Mouse (Mus musculus): ENCODE data around the gene Cdc40. TPM values are rescaled to one million over a fixed set of nuclear protein-coding genes. Genes with fewer than 3 reads are reported as not detected.
A peak's percentile ranks its signal among the peaks of the same experiment; 100 is the strongest.
"Not testable (repeated sequence)": the region's sequence is repeated elsewhere in the genome, so short reads cannot be mapped to it uniquely, and the experiment has no call there.

Cdc40 gene
- total RNA-seq, 1 experiment from 2014 or later = 33.9 TPM

- DNase-seq = no peak
Measured at GRCm38 (mm10) chr10:40868081-40868480, 15.0 kb downstream of the Cdc40 start.

GRCm38 (mm10) chr10:40857599-40857998 is 25.5 kb downstream of the Cdc40 start:
- DNase-seq = peak; percentile 28

- DNase-seq = no peak
Measured at GRCm38 (mm10) chr10:40856703-40857102, 26.4 kb downstream of the Cdc40 start.

- DNase-seq = no peak
Measured at GRCm38 (mm10) chr10:40855616-40856015, 27.5 kb downstream of the Cdc40 start.

GRCm38 (mm10) chr10:40851138-40851537 is 32.0 kb downstream of the Cdc40 start:
- no peak for DNase-seq

GRCm38 (mm10) chr10:40850644-40851043 is 32.5 kb downstream of the Cdc40 start:
- DNase-seq = no peak

GRCm38 (mm10) chr10:40847176-40847874 is 35.8 kb downstream of the Cdc40 start:
- no peak for DNase-seq

- peak; percentile 22 for DNase-seq
Measured at GRCm38 (mm10) chr10:40845626-40846025, 37.5 kb downstream of the Cdc40 start.

GRCm38 (mm10) chr10:40844546-40844945 is 38.6 kb downstream of the Cdc40 start:
- DNase-seq = no peak

GRCm38 (mm10) chr10:40843841-40844240 is 39.3 kb downstream of the Cdc40 start:
- DNase-seq = no peak

GRCm38 (mm10) chr10:40840086-40840485 is 43.0 kb downstream of the Cdc40 start:
- DNase-seq = peak; percentile 12

- no peak for DNase-seq
Measured at GRCm38 (mm10) chr10:40831267-40831666, 51.8 kb downstream of the Cdc40 start.

- no peak for DNase-seq
Measured at GRCm38 (mm10) chr10:40830312-40830711, 52.8 kb downstream of the Cdc40 start.

GRCm38 (mm10) chr10:40827706-40828105 is 55.4 kb downstream of the Cdc40 start:
- DNase-seq = no peak

GRCm38 (mm10) chr10:40825952-40826351 is 57.2 kb downstream of the Cdc40 start:
- no peak for DNase-seq

- no peak for DNase-seq
Measured at GRCm38 (mm10) chr10:40816471-40816870, 66.6 kb downstream of the Cdc40 start.

- DNase-seq = no peak
Measured at GRCm38 (mm10) chr10:40813627-40814026, 69.5 kb downstream of the Cdc40 start.

GRCm38 (mm10) chr10:40809411-40809910 is 73.7 kb downstream of the Cdc40 start:
- not testable (repeated sequence) for DNase-seq

GRCm38 (mm10) chr10:40806221-40806620 is 76.9 kb downstream of the Cdc40 start:
- DNase-seq = no peak

- no peak for DNase-seq
Measured at GRCm38 (mm10) chr10:40805221-40805620, 77.9 kb downstream of the Cdc40 start.

- DNase-seq = no peak
Measured at GRCm38 (mm10) chr10:40792115-40792514, 91.0 kb downstream of the Cdc40 start.

- no peak for DNase-seq
Measured at GRCm38 (mm10) chr10:40790406-40790805, 92.7 kb downstream of the Cdc40 start.

Measured in adrenal gland, postnatal 25 days (tissue).